ENCODE assay signal across 10 mouse cellular contexts in genomic region chr2:33440893-33441292, GRCm38 (mm10). TPM values are rescaled to one million over a fixed set of nuclear protein-coding genes. Genes with fewer than 3 reads are reported as not detected.
DNase-seq lines count a peak whose midpoint lies in the region; TF ChIP-seq lines count a peak whose summit lies in the region.
"Had no signal": no experiment of that assay in that cellular context is flagged by ENCODE, and none has a peak within 500 bp of the region (broad histone marks: within the 10 kb centered on the region; RNA-seq: fewer than 3 reads in every experiment).

No protein-coding gene starts in this region.

- TF ChIP-seq POLR2A in kidney, adult 2 months (IDR thresholded peaks at IDR 0.05; ENCODE audit: low read depth, low read length): no peak

- H3K9me3 ChIP-seq in E14TG2a.4 (ENCODE audit: low read length): no peaks in the 10 kb centered on the region
- H3K9me3 ChIP-seq: limb, embryonic 13.5 days had no signal

- H3K4me3 ChIP-seq in E14TG2a.4 (replicated peaks; ENCODE audit: low read length): peak overlapping the region; percentile 58; the same call in 1 of the 2 replicates
- H3K4me3 ChIP-seq in kidney, adult 2 months (ENCODE audit: insufficient read depth, low read depth, low read length): no peak overlapping the region
- H3K4me3 ChIP-seq: limb, embryonic 13.5 days had no signal

- 46% methylated on average over 4 of the region's 4 CpGs for WGBS in kidney, adult 2 months

- H3K27me3 ChIP-seq in E14TG2a.4 (ENCODE audit: insufficient read depth, low read length): no peaks in the 10 kb centered on the region
- no peaks in the 10 kb centered on the region for H3K27me3 ChIP-seq in kidney, adult 2 months (replicated peaks; ENCODE audit: control insufficient read depth, insufficient read depth, low read length)
- H3K27me3 ChIP-seq: limb, embryonic 13.5 days had no signal

- H3K4me1 ChIP-seq in E14TG2a.4 (replicated peaks; ENCODE audit: low read depth, low read length): peaks cover 93% of the 10 kb centered on the region
- no peaks in the 10 kb centered on the region for H3K4me1 ChIP-seq in kidney, adult 2 months (ENCODE audit: control insufficient read depth, insufficient read depth, low read length)

- TF ChIP-seq CTCF in E14TG2a.4 (conservative IDR thresholded peaks at IDR 0.05; ENCODE audit: low read length): no peak
- no peak for TF ChIP-seq CTCF in kidney, adult 2 months (conservative IDR thresholded peaks at IDR 0.05; ENCODE audit: insufficient read depth, insufficient read length, low read depth, low read length)

- H3K27ac ChIP-seq in kidney, adult 2 months (ENCODE audit: insufficient read depth, low read depth, low read length): no peak overlapping the region
- H3K27ac ChIP-seq: limb, embryonic 13.5 days had no signal

- DNase-seq in layer of hippocampus, adult 9-11 months: peak; percentile 62
- DNase-seq in layer of hippocampus, adult 9-10 months (ENCODE audit: low spot score): no peak
- DNase-seq in R1 (ENCODE audit: low read depth, low spot score): peak; percentile 95
- DNase-seq in left cerebral cortex, postnatal 10 days (ENCODE audit: extremely low spot score in 1 of 2, low spot score in 2 of 2): peak; percentile 66 to 69
- no peak for DNase-seq in kidney, adult 2 months
- no peak for DNase-seq in adrenal gland, postnatal 4 days (ENCODE audit: low spot score in 2 of 2)
- DNase-seq: heart, adult 11 months; heart, postnatal 14 days had no signal

- intact Hi-C loops in left cerebral cortex, postnatal 10 days (cut with DNase I): no loop called here

- H3K36me3 ChIP-seq in E14TG2a.4 (ENCODE audit: insufficient read depth, low read length): no peaks in the 10 kb centered on the region
- no peaks in the 10 kb centered on the region for H3K36me3 ChIP-seq in kidney, adult 2 months (ENCODE audit: control insufficient read depth, insufficient read depth, low read length)
- H3K36me3 ChIP-seq: limb, embryonic 13.5 days had no signal

RNA-seq across cellular contexts. Expression of gene Zbtb34, which starts 9.8 kb away (rescaled TPM):
- total RNA-seq in left cerebral cortex, postnatal 10 days (2021): 10 to 100 TPM; 41.6 to 43.2 TPM
- 5.1 and 6.2 TPM in 2 replicates for polyA plus RNA-seq in kidney, adult 2 months (2012; rRNA removed)
- total RNA-seq in adrenal gland, postnatal 4 days (2021): 10 to 100 TPM; 22.9 TPM

RNA-seq across cellular contexts. Expression of gene Zbtb43, which starts 27.5 kb away (rescaled TPM):
- 10 to 100 TPM; 27.5 to 32.6 TPM for total RNA-seq in left cerebral cortex, postnatal 10 days (2021)
- polyA plus RNA-seq in kidney, adult 2 months (2012; rRNA removed): 14.2 and 15.0 TPM in 2 replicates
- total RNA-seq in adrenal gland, postnatal 4 days (2021): 10 to 100 TPM; 21.5 to 24.1 TPM

Comparison
In these comparisons a context has a peak if more than half of its experiments do, and no peak if none do; other contexts are left out.
1. DNase-seq: peak in layer of hippocampus, adult 9-11 months (single experiment), R1 (single experiment) and left cerebral cortex, postnatal 10 days (2 of 2); none in layer of hippocampus, adult 9-10 months (single experiment), kidney, adult 2 months (single experiment) and adrenal gland, postnatal 4 days (0 of 2).